Mouse (Mus musculus): Measurements from ENCODE around the gene Diaph3. TPM values are rescaled to one million over a fixed set of nuclear protein-coding genes. Genes with fewer than 3 reads are reported as not detected.

Gene Diaph3
- polyA plus RNA-seq, 1 experiment from 2014 or later, result 12.3 TPM

- Histone ChIP-seq H3K36me3 (no peaks in the 10 kb centered on the region), H3K9ac (no peak overlapping the region), H3K9me3 (no peaks in the 10 kb centered on the region), H3K4me1 (no peaks in the 10 kb centered on the region), H3K27me3 (no peaks in the 10 kb centered on the region), H3K4me3 (no peak overlapping the region), H3K4me2 (replicated peaks) (no peak overlapping the region), H3K27ac (no peak overlapping the region)
- WGBS, result 97% methylated on average over 2 of the region's 2 CpGs
- no peak for ATAC-seq (ENCODE audit: low FRiP score, low read depth)
Observed at GRCm38 (mm10) chr14:87075021-87075531, 66.0 kb downstream of the Diaph3 start.

DNA sequence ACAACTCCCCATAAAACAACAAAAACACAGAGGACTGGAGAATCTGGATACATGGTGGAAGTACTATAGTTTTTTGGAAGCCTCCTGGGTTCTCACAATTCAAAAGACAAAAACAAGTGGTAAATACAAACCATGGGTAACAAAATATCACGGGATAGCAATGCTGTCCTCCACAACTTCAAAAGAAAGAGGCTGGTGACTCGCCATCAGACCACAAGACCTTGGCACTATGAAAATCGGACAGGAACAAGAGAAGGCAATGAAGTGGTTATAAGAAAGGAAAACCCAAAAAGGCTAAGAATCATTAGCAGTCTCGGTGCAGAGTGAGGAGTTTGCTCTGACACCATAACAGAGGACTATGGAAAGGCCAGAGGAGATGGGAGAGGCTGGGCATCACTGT lies 76.8 kb downstream of the Diaph3 start:
- Histone ChIP-seq H3K27ac (no peak overlapping the region), H3K4me2 (replicated peaks) (no peak overlapping the region), H3K36me3 (peaks cover 8% of the 10 kb centered on the region; the same call in 1 of the 2 replicates), H3K9me3 (no peaks in the 10 kb centered on the region), H3K4me1 (no peaks in the 10 kb centered on the region), H3K9ac (no peak overlapping the region), H3K27me3 (no peaks in the 10 kb centered on the region), H3K4me3 (no peak overlapping the region)
- no peak for ATAC-seq (ENCODE audit: low FRiP score, low read depth)
- WGBS, result 89% methylated on average over 4 of the region's 4 CpGs

DNA sequence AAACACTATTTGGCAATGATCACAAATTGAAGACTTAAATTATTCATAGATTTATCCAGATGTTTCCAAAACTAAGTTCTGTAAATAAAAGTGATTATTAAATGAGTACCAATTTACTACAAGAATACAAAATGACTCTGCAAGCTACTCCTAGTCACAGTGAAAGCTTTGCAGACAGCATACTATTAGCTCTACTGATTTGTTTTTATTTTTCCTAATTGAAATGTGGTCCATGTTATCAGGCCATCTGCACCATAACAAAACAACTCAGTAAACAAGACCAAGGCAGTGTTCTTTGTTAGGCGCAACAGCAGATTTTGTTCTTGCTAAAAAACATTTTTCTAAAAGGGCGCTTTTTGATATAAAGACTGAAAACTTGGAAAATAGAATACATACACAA lies 84.9 kb downstream of the Diaph3 start:
- no peak for ATAC-seq (ENCODE audit: low FRiP score, low read depth)
- Histone ChIP-seq H3K4me1 (no peaks in the 10 kb centered on the region), H3K9me3 (peaks cover 8% of the 10 kb centered on the region; the same call in 1 of the 2 replicates), H3K36me3 (no peaks in the 10 kb centered on the region), H3K27ac (no peak overlapping the region), H3K9ac (no peak overlapping the region), H3K4me2 (replicated peaks) (no peak overlapping the region), H3K4me3 (no peak overlapping the region), H3K27me3 (no peaks in the 10 kb centered on the region)
- 99% methylated on average over 2 of the region's 2 CpGs for WGBS

DNA sequence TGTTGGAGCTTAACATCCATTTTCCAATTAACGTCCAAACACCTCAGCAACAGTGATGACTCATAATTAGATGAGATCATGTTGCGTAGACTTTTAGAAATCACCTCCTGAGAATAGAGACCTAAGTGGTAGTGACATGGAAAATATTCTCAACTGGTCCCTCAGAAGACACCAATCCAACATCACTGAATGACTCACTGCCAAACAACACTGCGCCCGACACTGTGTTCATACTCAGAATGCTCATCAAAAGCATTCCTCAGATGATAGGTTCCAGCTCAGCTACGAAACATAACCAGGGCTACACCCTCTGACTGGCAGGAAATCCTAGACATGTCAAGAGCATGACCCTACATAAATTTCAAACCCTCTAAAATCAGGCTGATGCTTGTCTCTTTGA lies 89.8 kb downstream of the Diaph3 start:
- no peak overlapping the region for H3K4me3 ChIP-seq
- H3K9ac ChIP-seq, result no peak overlapping the region
- no peak overlapping the region for H3K27ac ChIP-seq
- no peaks in the 10 kb centered on the region for H3K36me3 ChIP-seq
- 50% methylated on average over 5 of the region's 5 CpGs for WGBS
- no peaks in the 10 kb centered on the region for H3K4me1 ChIP-seq
- peaks cover 8% of the 10 kb centered on the region; the same call in 1 of the 2 replicates for H3K9me3 ChIP-seq
- H3K27me3 ChIP-seq, result no peaks in the 10 kb centered on the region
- H3K4me2 ChIP-seq (replicated peaks), result no peak overlapping the region
- no peak for ATAC-seq (ENCODE audit: low FRiP score, low read depth)

DNA sequence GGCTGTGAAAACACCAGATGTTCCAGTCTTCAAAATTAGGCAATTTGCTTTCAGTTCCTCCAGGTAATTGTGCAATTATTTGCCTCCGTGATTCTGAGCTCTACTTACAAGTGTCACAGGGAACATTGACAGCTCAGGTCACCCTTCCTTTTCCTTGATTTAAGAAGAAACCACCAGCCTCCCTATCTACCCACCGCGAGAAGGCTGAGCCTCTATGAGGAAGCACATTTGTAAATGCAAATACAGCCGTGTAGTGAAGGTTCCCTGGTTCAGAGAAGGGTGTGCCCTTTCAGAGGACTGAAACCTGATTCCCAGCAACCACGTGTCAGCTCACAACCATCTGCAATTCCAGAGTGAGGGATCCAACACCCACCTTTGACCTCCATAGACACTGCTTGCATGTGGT lies 96.6 kb downstream of the Diaph3 start:
- Histone ChIP-seq H3K27ac (no peak overlapping the region), H3K36me3 (no peaks in the 10 kb centered on the region), H3K4me3 (no peak overlapping the region), H3K9ac (no peak overlapping the region), H3K27me3 (no peaks in the 10 kb centered on the region), H3K9me3 (no peaks in the 10 kb centered on the region), H3K4me2 (replicated peaks) (no peak overlapping the region), H3K4me1 (no peaks in the 10 kb centered on the region)
- 21% methylated on average over 5 of the region's 5 CpGs for WGBS
- ATAC-seq (ENCODE audit: low FRiP score, low read depth), result no peak

DNA sequence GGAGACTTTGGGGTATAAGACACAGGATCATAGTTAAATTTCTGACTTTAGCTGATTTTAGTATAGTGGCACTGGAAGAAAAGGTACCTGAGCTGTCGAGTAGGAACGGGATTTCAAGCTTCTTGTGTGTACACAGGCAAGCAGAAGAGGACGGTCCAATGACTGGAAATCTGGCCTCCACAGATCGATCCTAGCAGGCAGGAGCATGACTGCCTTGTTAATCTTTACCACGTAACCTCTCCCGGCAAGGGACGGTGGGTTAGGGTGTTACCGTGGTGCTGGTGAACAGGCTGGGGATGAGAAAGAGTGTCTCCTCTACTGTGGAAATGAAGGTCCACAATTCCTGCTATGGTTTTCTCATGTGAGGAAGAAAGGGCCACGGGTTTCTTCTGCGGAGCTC lies 120.8 kb downstream of the Diaph3 start:
- no peak overlapping the region for H3K4me3 ChIP-seq

DNA sequence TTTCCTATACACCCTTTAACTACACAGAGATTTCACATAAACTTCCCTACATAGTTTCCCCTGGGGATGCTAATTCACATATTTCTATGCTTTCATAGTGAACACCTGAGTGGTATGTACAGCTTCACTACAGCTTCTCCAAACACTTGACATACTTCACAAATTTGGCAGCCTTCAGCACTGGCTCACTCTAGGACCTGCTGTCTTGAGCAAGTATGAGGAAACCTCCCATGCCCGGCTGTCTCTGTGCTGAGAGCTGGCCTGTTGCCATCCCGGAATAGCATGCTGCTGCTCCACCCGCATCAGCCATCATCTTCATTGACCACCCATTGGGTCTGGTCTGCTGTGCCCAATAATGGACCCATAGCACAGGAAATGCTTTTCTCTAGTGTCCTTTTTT lies 121.3 kb downstream of the Diaph3 start:
- H3K9me3 ChIP-seq, result no peaks in the 10 kb centered on the region
- no peaks in the 10 kb centered on the region for H3K36me3 ChIP-seq
- no peak for ATAC-seq (ENCODE audit: low FRiP score, low read depth)
- WGBS, result 88% methylated on average over 3 of the region's 3 CpGs
- 0 out of 2 replicates have a peak, but pooled peaks cover 2% of the 10 kb centered on the region for H3K4me1 ChIP-seq
- H3K27ac ChIP-seq, result no peak overlapping the region
- H3K4me2 ChIP-seq (replicated peaks), result no peak overlapping the region
- no peaks in the 10 kb centered on the region for H3K27me3 ChIP-seq
- no peak overlapping the region for H3K9ac ChIP-seq
- H3K4me3 ChIP-seq, result no peak overlapping the region

More for the DNA sequence above, 120.8 kb downstream of the Diaph3 start:
- no peaks in the 10 kb centered on the region for H3K9me3 ChIP-seq
- no peaks in the 10 kb centered on the region for H3K36me3 ChIP-seq
- WGBS, result 95% methylated on average over 10 of the region's 10 CpGs
- ATAC-seq (ENCODE audit: low FRiP score, low read depth), result no peak
- H3K9ac ChIP-seq, result no peak overlapping the region
- 0 out of 2 replicates have a peak, but pooled peaks cover 2% of the 10 kb centered on the region for H3K4me1 ChIP-seq
- H3K4me2 ChIP-seq (replicated peaks), result no peak overlapping the region
- H3K27me3 ChIP-seq, result no peaks in the 10 kb centered on the region
- no peak overlapping the region for H3K27ac ChIP-seq

DNA sequence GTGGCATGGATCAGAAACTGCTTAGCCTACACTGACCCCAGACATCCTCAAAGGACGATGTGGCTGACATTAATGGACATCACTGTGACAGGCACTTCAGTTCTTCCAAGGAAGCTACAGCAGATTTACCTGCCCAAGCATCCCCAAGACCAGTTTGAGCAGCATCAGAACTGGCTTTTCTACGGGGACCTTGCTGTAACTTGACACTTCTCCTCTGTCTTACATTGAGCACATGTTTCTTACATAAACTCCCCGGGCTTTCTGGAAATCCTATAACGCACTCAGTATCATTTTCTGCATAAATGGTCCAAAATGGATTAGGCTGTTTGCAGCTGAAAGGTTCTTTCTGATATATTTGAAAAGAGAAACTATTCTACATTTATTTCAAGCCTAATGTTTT lies 143.7 kb downstream of the Diaph3 start:
- 35% methylated on average over 4 of the region's 4 CpGs for WGBS
- peak; percentile 57; the same call in 1 of the 2 replicates for ATAC-seq (ENCODE audit: low FRiP score, low read depth)

DNA sequence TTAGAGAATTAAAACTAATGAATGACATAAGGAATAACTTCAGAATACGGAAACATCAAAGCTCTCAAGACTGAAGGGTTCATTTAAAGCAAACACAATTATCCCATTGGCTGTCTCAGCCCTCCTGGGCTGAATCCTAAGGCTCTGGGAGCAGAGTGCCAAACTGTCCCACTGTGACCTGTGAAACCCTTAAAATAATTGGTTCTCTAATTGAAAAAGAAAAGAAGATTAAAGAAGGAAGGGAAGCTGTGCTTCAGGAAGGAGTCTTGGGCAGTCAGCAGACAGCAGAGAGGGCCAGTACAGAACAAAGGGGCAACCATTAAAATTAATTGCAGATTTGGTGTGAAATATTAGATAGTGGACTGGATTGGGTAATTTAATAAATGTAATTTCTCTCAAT lies 189.9 kb downstream of the Diaph3 start:
- no peak for ATAC-seq (ENCODE audit: low FRiP score, low read depth)
- Histone ChIP-seq H3K4me2 (replicated peaks) (no peak overlapping the region), H3K36me3 (no peaks in the 10 kb centered on the region), H3K9ac (no peak overlapping the region), H3K4me1 (no peaks in the 10 kb centered on the region), H3K27me3 (no peaks in the 10 kb centered on the region), H3K4me3 (no peak overlapping the region), H3K27ac (no peak overlapping the region), H3K9me3 (no peaks in the 10 kb centered on the region)
- WGBS, result 58% methylated on average over 1 of the region's 1 CpGs

More for the DNA sequence above, 143.7 kb downstream of the Diaph3 start:
- no peak overlapping the region for H3K9ac ChIP-seq
- H3K4me3 ChIP-seq, result no peak overlapping the region
- H3K36me3 ChIP-seq, result no peaks in the 10 kb centered on the region
- no peaks in the 10 kb centered on the region for H3K4me1 ChIP-seq
- no peak overlapping the region for H3K27ac ChIP-seq
- no peak overlapping the region for H3K4me2 ChIP-seq (replicated peaks)
- no peaks in the 10 kb centered on the region for H3K9me3 ChIP-seq
- H3K27me3 ChIP-seq, result no peaks in the 10 kb centered on the region

DNA sequence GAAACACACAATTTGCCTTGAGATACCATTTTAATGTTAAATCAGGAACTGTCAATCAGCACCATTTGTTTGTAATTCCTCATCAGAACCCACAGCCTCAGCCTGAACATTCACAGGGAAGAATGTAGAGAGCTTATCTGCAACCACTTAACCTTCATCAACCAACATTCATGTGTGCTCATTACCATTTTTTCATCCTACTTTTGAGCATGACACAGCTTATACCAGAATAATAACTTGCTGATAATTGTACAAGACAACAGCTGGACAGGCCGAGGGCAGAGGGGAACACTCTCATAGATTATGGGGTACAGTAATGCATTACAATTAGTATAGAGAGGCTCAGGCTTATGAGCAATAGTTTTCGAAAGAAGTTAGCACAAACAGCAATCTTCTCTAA lies 203.1 kb downstream of the Diaph3 start:
- Histone ChIP-seq H3K4me3 (no peak overlapping the region), H3K4me1 (no peaks in the 10 kb centered on the region), H3K27me3 (no peaks in the 10 kb centered on the region), H3K4me2 (replicated peaks) (no peak overlapping the region), H3K27ac (no peak overlapping the region), H3K9ac (no peak overlapping the region), H3K9me3 (no peaks in the 10 kb centered on the region), H3K36me3 (no peaks in the 10 kb centered on the region)
- 89% methylated on average over 2 of the region's 2 CpGs for WGBS
- ATAC-seq (ENCODE audit: low FRiP score, low read depth), result no peak

GRCm38 (mm10) chr14:86936424-86936823 lies 204.6 kb downstream of the Diaph3 start:
- H3K36me3 ChIP-seq, result no peaks in the 10 kb centered on the region

DNA sequence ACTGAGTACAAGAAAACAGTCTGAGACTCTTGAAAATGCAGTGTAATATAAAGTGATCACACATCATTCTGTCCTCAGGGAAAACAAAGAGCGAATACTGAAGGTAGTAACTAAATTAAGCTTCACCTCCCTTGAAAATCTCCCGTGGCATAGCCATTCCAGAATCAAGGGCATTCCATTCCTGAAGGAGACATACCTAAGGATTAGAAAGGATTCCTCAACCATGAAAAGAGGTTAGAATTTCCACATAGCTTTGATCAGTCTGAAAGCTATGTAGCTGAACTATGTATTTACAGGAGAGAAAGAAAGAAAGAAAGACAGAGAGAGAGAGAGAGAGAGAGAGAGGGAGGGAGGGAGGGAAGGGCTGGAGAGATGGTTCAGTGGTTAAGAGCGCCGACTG lies 210.3 kb downstream of the Diaph3 start:
- no peak for ATAC-seq (ENCODE audit: low FRiP score, low read depth)
- Histone ChIP-seq H3K36me3 (no peaks in the 10 kb centered on the region), H3K9me3 (no peaks in the 10 kb centered on the region), H3K4me3 (no peak overlapping the region), H3K4me1 (no peaks in the 10 kb centered on the region), H3K4me2 (replicated peaks) (no peak overlapping the region), H3K9ac (no peak overlapping the region), H3K27me3 (no peaks in the 10 kb centered on the region), H3K27ac (no peak overlapping the region)
- WGBS, result 65% methylated on average over 4 of the region's 4 CpGs

More at GRCm38 (mm10) chr14:86936424-86936823, 204.6 kb downstream of the Diaph3 start:
- Histone ChIP-seq H3K9me3 (no peaks in the 10 kb centered on the region), H3K4me2 (replicated peaks) (no peak overlapping the region), H3K27ac (no peak overlapping the region), H3K4me1 (no peaks in the 10 kb centered on the region), H3K4me3 (no peak overlapping the region), H3K27me3 (no peaks in the 10 kb centered on the region), H3K9ac (no peak overlapping the region)
- 42% methylated on average over 3 of the region's 3 CpGs for WGBS
- no peak for ATAC-seq (ENCODE audit: low FRiP score, low read depth)

GRCm38 (mm10) chr14:86926827-86927226 lies 214.2 kb downstream of the Diaph3 start:
- ATAC-seq (ENCODE audit: low FRiP score, low read depth), result no peak
- Histone ChIP-seq H3K4me3 (no peak overlapping the region), H3K36me3 (no peaks in the 10 kb centered on the region), H3K9ac (no peak overlapping the region), H3K27me3 (no peaks in the 10 kb centered on the region), H3K27ac (no peak overlapping the region), H3K9me3 (no peaks in the 10 kb centered on the region), H3K4me1 (no peaks in the 10 kb centered on the region), H3K4me2 (replicated peaks) (no peak overlapping the region)
- WGBS, result 58% methylated on average over 7 of the region's 7 CpGs
